Mouse (Mus musculus): ENCODE results near the gene Gtf3c3. TPM values are rescaled to one million over a fixed set of nuclear protein-coding genes. Genes with fewer than 3 reads are reported as not detected.

Gene Gtf3c3
- polyA plus RNA-seq, 1 experiment = 1.9 TPM

DNA sequence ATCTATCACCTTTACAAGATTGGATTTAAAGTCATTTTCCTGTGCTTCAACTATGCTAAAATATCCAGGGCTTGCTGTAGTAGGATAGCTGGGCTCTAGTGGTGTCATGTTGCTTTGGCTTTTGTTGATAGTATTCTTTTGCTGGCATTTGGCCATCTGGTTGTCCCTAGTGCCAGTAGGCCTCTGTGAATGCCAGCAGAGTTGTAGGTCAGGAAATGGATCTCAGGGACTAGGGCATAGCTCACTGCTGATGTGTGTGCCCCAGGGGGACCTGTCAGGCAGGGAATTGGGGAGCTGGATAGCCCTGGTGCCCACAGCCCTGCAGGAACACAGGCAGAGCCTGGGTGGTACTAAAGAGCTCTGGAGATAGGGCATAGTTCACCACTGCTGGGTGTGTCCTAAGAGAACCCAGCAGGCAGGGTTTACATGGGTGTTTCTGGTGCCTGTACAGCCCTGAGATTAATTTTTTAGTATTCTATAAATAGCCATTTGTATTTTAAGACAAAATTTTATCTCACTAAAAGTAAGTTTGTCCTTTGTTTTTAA, 61.2 kb downstream of the Gtf3c3 start:
- no peak for DNase-seq (ENCODE audit: low read depth in 1 of 2, low spot score in 2 of 2)
- no peak overlapping the region for H3K27ac ChIP-seq (ENCODE audit: insufficient read depth, low read length)
- no peak for TF ChIP-seq CTCF (IDR thresholded peaks at IDR 0.05; ENCODE audit: extremely low read depth, insufficient read depth, insufficient read length, insufficient replicate concordance)
- TF ChIP-seq POLR2A (IDR thresholded peaks at IDR 0.05; ENCODE audit: low read depth, low read length) = no peak
- no peaks in the 10 kb centered on the region for H3K36me3 ChIP-seq (ENCODE audit: control insufficient read depth, insufficient read depth, low read length)
- H3K4me1 ChIP-seq (ENCODE audit: control insufficient read depth, insufficient read depth, insufficient read length) = no peaks in the 10 kb centered on the region
- no peak overlapping the region for H3K4me3 ChIP-seq (ENCODE audit: extremely low read depth, insufficient read depth, insufficient read length)
- H3K27me3 ChIP-seq (ENCODE audit: control insufficient read depth, insufficient read depth, low read length) = no peaks in the 10 kb centered on the region

DNA sequence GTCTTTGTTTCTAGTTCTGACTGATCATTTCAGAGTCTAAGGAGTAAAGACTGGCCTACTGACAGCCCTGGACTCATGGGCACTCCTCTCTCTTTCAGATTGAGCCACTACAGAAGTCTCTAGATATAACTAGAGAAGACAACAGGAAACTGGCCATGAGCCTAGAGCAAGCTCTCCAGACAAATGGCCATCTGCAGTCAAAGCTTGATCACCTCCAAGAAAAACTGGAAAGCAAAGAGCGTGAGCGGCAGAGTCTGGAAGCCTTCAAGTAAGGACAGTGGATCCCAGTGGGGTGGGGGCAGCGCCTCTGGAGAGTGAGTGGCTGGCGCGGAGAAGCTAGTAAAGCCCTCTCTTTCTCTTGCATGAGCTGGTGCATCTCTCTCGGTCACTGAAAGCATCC, 82.2 kb downstream of the Gtf3c3 start:
- WGBS = 95% methylated on average over 6 of the region's 6 CpGs
- Histone ChIP-seq H3K27me3 (ENCODE audit: control insufficient read depth, insufficient read depth, low read length) (no peaks in the 10 kb centered on the region), H3K36me3 (ENCODE audit: control insufficient read depth, insufficient read depth, low read length) (no peaks in the 10 kb centered on the region), H3K27ac (ENCODE audit: insufficient read depth, low read length) (no peak overlapping the region), H3K4me1 (ENCODE audit: control insufficient read depth, insufficient read depth, insufficient read length) (no peaks in the 10 kb centered on the region), H3K4me3 (ENCODE audit: extremely low read depth, insufficient read depth, insufficient read length) (no peak overlapping the region)
- TF ChIP-seq POLR2A (IDR thresholded peaks at IDR 0.05; ENCODE audit: low read depth, low read length) (no peak), CTCF (IDR thresholded peaks at IDR 0.05; ENCODE audit: extremely low read depth, insufficient read depth, insufficient read length, insufficient replicate concordance) (no peak)
- no peak for DNase-seq (ENCODE audit: low read depth in 1 of 2, low spot score in 2 of 2)

GRCm38 (mm10) chr1:54355485-54355884, 83.3 kb downstream of the Gtf3c3 start:
- no peak for DNase-seq (ENCODE audit: low read depth in 1 of 2, low spot score in 2 of 2)
- Histone ChIP-seq H3K4me3 (ENCODE audit: extremely low read depth, insufficient read depth, insufficient read length) (no peak overlapping the region), H3K27ac (ENCODE audit: insufficient read depth, low read length) (no peak overlapping the region), H3K36me3 (ENCODE audit: control insufficient read depth, insufficient read depth, low read length) (no peaks in the 10 kb centered on the region), H3K27me3 (ENCODE audit: control insufficient read depth, insufficient read depth, low read length) (no peaks in the 10 kb centered on the region), H3K4me1 (ENCODE audit: control insufficient read depth, insufficient read depth, insufficient read length) (no peaks in the 10 kb centered on the region)
- 57% methylated on average over 5 of the region's 5 CpGs for WGBS
- TF ChIP-seq POLR2A (IDR thresholded peaks at IDR 0.05; ENCODE audit: low read depth, low read length) (no peak), CTCF (IDR thresholded peaks at IDR 0.05; ENCODE audit: extremely low read depth, insufficient read depth, insufficient read length, insufficient replicate concordance) (no peak)

DNA sequence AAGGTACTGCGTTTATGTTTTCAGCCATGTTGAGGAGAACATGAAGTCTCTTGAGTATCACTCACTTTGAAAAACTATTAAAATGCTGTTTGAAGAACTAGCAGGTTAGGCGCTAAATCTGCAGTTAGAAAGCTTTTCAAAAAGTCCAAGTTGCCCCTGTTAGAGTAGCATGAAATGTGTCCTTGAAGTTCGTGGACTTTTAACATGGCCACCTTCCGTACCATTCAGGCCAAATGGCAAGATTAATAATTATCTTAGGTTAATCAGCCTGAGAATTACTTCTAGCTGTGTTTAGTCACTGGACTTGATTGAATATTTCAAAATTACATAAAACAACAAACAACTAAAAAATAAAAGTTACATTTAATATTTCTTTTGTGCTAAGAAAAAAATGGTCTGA, 84.0 kb downstream of the Gtf3c3 start:
- TF ChIP-seq POLR2A (IDR thresholded peaks at IDR 0.05; ENCODE audit: low read depth, low read length) (no peak), CTCF (IDR thresholded peaks at IDR 0.05; ENCODE audit: extremely low read depth, insufficient read depth, insufficient read length, insufficient replicate concordance) (no peak)
- H3K27me3 ChIP-seq (ENCODE audit: control insufficient read depth, insufficient read depth, low read length) = no peaks in the 10 kb centered on the region
- no peaks in the 10 kb centered on the region for H3K36me3 ChIP-seq (ENCODE audit: control insufficient read depth, insufficient read depth, low read length)
- DNase-seq (ENCODE audit: low read depth in 1 of 2, low spot score in 2 of 2) = no peak
- H3K4me1 ChIP-seq (ENCODE audit: control insufficient read depth, insufficient read depth, insufficient read length) = no peaks in the 10 kb centered on the region
- H3K4me3 ChIP-seq (ENCODE audit: extremely low read depth, insufficient read depth, insufficient read length) = no peak overlapping the region
- H3K27ac ChIP-seq (ENCODE audit: insufficient read depth, low read length) = no peak overlapping the region
- 94% methylated on average over 4 of the region's 4 CpGs for WGBS

Other genes starting within 250 kb of the Gtf3c3 start
- 0.19 and 0.21 TPM in 2 replicates for gene Hecw2, start 243.8 kb downstream of the Gtf3c3 start, polyA plus RNA-seq (2012; rRNA removed)
- gene Ccdc150, start 188.3 kb downstream of the Gtf3c3 start, polyA plus RNA-seq (2012; rRNA removed) = 0.05 TPM in 1 of 2 replicates, not detected in the other
- 2.7 and 3.1 TPM in 2 replicates for gene Pgap1, start 118.7 kb upstream of the Gtf3c3 start, polyA plus RNA-seq (2012; rRNA removed)

Data from spleen, adult 2 months (tissue).